Mouse (Mus musculus): Measurements from ENCODE around the gene Olfr1111.
"Not testable (repeated sequence)": the region's sequence is repeated elsewhere in the genome, so short reads cannot be mapped to it uniquely, and the experiment has no call there.

The Olfr1111 gene

GRCm38 (mm10) chr2:87152524-87152923, at the start of gene Olfr1111:
Gene Olfr1111, minus strand, starts transcription at chr2:87152624.
- DNase-seq (ENCODE audit: low spot score in 2 of 2), result no peak

GRCm38 (mm10) chr2:87187498-87187897, 35.1 kb upstream of the Olfr1111 start, which contains the start of gene Olfr1112:
Gene Olfr1112, plus strand, starts transcription at chr2:87187798.
- no peak for DNase-seq (ENCODE audit: low spot score in 2 of 2)

GRCm38 (mm10) chr2:87167731-87168130, 15.3 kb upstream of the Olfr1111 start:
- DNase-seq (ENCODE audit: low spot score in 2 of 2), result not testable (repeated sequence)

- DNase-seq (ENCODE audit: low spot score in 2 of 2), result no peak
These were observed 12.2 kb downstream of the Olfr1111 start, which contains the start of gene Olfr1110 for GRCm38 (mm10) chr2:87140200-87140599. Gene Olfr1110, minus strand, starts transcription at chr2:87140300.

- no peak for DNase-seq (ENCODE audit: low spot score in 2 of 2)
These were observed 38.0 kb downstream of the Olfr1111 start, which contains the start of gene Olfr259 for GRCm38 (mm10) chr2:87114467-87114866. Gene Olfr259, minus strand, starts transcription at chr2:87114567.

All from right cerebral cortex, postnatal 10 days (tissue).